Mouse (Mus musculus) lung, postnatal 0 days (tissue): ENCODE data around the gene Lyg2. TPM values are rescaled to one million over a fixed set of nuclear protein-coding genes. Genes with fewer than 3 reads are reported as not detected.

Experiments
- ATAC-seq: fragments of 200-750 bp; cut with Nextera tagmentation; 2 replicates; pipeline ENCODE4 v1.8.0; 2017; ENCODE audit warnings: moderate library complexity
- DNase-seq: peaks from one replicate; pipeline ENCODE4 v3.0.0-alpha.2; 2016; ENCODE audit warnings: low spot score
- H3K27ac ChIP-seq: fragments of 300-500 bp; sonication (generic); 2 replicates; pipeline ENCODE4 v1.5.1; 2014; ENCODE audit warnings: antibody characterized with exemption, mild to moderate bottlenecking, low read length, mixed read lengths
- H3K27me3 ChIP-seq: fragments of 300-500 bp; sonication (generic); replicated peaks from 2 replicates; pipeline ENCODE4 v1.6.1; 2014; ENCODE audit warnings: low read length, mixed read lengths; ENCODE audit not compliant: insufficient read depth
- H3K36me3 ChIP-seq: fragments of 300-500 bp; sonication (generic); 2 replicates; pipeline ENCODE4 v1.6.1; 2014; ENCODE audit warnings: low read length, mixed read lengths; ENCODE audit not compliant: insufficient read depth
- H3K4me1 ChIP-seq: fragments of 300-500 bp; sonication (generic); 2 replicates; pipeline ENCODE4 v1.6.1; 2014; ENCODE audit warnings: antibody characterized with exemption, low read depth, low read length, mixed read lengths; ENCODE audit not compliant: insufficient read depth
- H3K4me2 ChIP-seq: fragments of 300-500 bp; sonication (generic); replicated peaks from 2 replicates; pipeline ENCODE4 v1.6.1; 2014; ENCODE audit warnings: low read depth, mild to moderate bottlenecking, low read length, moderate library complexity, mixed read lengths
- H3K4me3 ChIP-seq: fragments of 300-500 bp; sonication (generic); 2 replicates; pipeline ENCODE4 v1.5.1; 2014; ENCODE audit warnings: low read depth, low read length
- H3K9ac ChIP-seq: fragments of 300-500 bp; sonication (generic); replicated peaks from 2 replicates; pipeline ENCODE4 v1.6.1; 2014; ENCODE audit warnings: low read depth, mild to moderate bottlenecking
- H3K9me3 ChIP-seq: fragments of 300-500 bp; sonication (generic); 2 replicates; pipeline ENCODE4 v1.6.1; 2016; ENCODE audit warnings: low read length, mixed read lengths
- CTCF ChIP-seq: IDR thresholded peaks from 2 replicates; pipeline ENCODE4 v1.5.1; 2016; ENCODE audit warnings: antibody characterized with exemption, mild to moderate bottlenecking
- EP300 ChIP-seq: IDR thresholded peaks from 2 replicates; pipeline ENCODE4 v1.6.1; 2016; ENCODE audit warnings: antibody characterized with exemption, mild to moderate bottlenecking, control low read depth
- WGBS: fragments of 180-500 bp; shearing (Covaris S2); extraction: QIAGEN DNeasy Blood & Tissue Kit; methylation state at CpG from one replicate; pipeline ENCODE4 v1.1.7; 2014; 5-methylcytosine and 5-hydroxymethylcytosine counted together
- polyA plus RNA-seq: library from polyadenylated mRNA; unstranded; fragments of >200 nt; fragmentation: Nextera tagmentation; extraction: Ambion mirVana; gene quantifications from 2 replicates; pipeline ENCODE4 v1.2.1, GENCODE M21; 2015

The Lyg2 gene
- polyA plus RNA-seq, 1 experiment from 2014 or later = not detected

DNA sequence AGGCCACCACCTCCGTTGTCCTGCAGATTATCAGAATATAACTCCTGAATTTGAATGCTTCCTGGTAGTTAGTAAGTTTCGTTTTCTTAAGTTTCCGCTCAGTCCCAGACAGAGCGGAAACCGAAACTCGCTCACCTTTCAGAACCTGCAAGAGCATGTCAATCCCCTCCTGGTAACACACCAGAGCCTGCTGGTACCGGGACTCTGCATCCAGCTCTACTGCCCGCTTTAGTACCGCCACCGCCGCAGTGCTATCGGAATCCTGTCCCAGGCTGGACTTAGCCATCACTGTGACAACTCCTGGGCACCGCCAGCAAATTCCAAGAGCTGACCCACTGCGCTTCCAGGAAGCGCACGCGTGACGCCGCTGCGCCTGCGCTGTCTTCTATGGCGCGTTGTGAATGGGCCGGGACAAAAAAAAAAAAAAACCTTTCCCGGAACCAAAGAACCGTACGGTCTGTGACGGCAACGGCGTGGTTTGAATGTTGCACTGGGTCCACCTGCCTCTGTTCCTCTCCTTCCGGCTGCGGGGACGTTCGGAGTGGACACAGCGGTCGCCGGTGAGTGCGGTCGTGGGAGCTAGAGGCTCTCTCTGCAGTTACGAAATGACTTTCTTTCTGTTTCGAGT, 26.2 kb downstream of the Lyg2 start, which contains the start of the genes Mitd1 and Mrpl30:
Gene Mitd1, minus strand, starts transcription at position 387 of the 628 bp plus-strand sequence.
Gene Mrpl30, plus strand, starts transcription at position 453 of the 628 bp plus-strand sequence.
- peak; percentile 96 for ATAC-seq
- under 1% methylated on average over 37 of the region's 41 CpGs for WGBS

GRCm38 (mm10) chr1:37889206-37889605, 27.1 kb downstream of the Lyg2 start:
- peak overlapping the region; percentile 89 for H3K27ac ChIP-seq
- 72% methylated on average over 7 of the region's 7 CpGs for WGBS

More for the DNA sequence above, 26.2 kb downstream of the Lyg2 start, which contains the start of the genes Mitd1 and Mrpl30:
- peak; percentile 38; the same call in 1 of the 2 replicates for TF ChIP-seq EP300
- TF ChIP-seq CTCF = no peak
- DNase-seq = peak; percentile 94
- no peaks in the 10 kb centered on the region for H3K36me3 ChIP-seq
- H3K27ac ChIP-seq = peak within 1 kb of the TSS; percentile 89
- no peaks in the 10 kb centered on the region for H3K9me3 ChIP-seq
- H3K9ac ChIP-seq = peak within 1 kb of the TSS; percentile 59
- peak within 1 kb of the TSS; percentile 77 for H3K4me3 ChIP-seq
- no peaks in the 10 kb centered on the region for H3K27me3 ChIP-seq
- H3K4me2 ChIP-seq = peak within 1 kb of the TSS; percentile 68
- no peaks in the 10 kb centered on the region; the same call in 1 of the 2 replicates for H3K4me1 ChIP-seq

GRCm38 (mm10) chr1:37884451-37884850, 31.8 kb downstream of the Lyg2 start:
- no peak for TF ChIP-seq EP300

More at GRCm38 (mm10) chr1:37889206-37889605, 27.1 kb downstream of the Lyg2 start:
- TF ChIP-seq EP300 (no peak), CTCF (no peak)
- no peak for ATAC-seq
- Histone ChIP-seq H3K36me3 (no peaks in the 10 kb centered on the region), H3K9me3 (no peaks in the 10 kb centered on the region), H3K27me3 (no peaks in the 10 kb centered on the region), H3K4me2 (peak overlapping the region; percentile 64), H3K9ac (peak overlapping the region; percentile 46), H3K4me1 (no peaks in the 10 kb centered on the region; the same call in 1 of the 2 replicates), H3K4me3 (peak overlapping the region; percentile 77)
- DNase-seq = no peak

GRCm38 (mm10) chr1:37883411-37883810, 32.9 kb downstream of the Lyg2 start:
- TF ChIP-seq EP300 (no peak), CTCF (no peak)
- no peak for DNase-seq
- Histone ChIP-seq H3K36me3 (peaks cover 28% of the 10 kb centered on the region), H3K27ac (no peak overlapping the region), H3K4me1 (no peaks in the 10 kb centered on the region), H3K9ac (no peak overlapping the region), H3K4me3 (no peak overlapping the region), H3K9me3 (no peaks in the 10 kb centered on the region), H3K27me3 (no peaks in the 10 kb centered on the region), H3K4me2 (no peak overlapping the region)
- 85% methylated on average over 4 of the region's 4 CpGs for WGBS
- no peak for ATAC-seq

More at GRCm38 (mm10) chr1:37884451-37884850, 31.8 kb downstream of the Lyg2 start:
- DNase-seq (peak; percentile 40), ATAC-seq (no peak)
- Histone ChIP-seq H3K36me3 (peaks cover 19% of the 10 kb centered on the region), H3K27ac (no peak overlapping the region), H3K4me2 (no peak overlapping the region), H3K4me1 (no peaks in the 10 kb centered on the region), H3K9ac (no peak overlapping the region), H3K4me3 (no peak overlapping the region), H3K9me3 (no peaks in the 10 kb centered on the region), H3K27me3 (no peaks in the 10 kb centered on the region)
- WGBS = 65% methylated on average over 4 of the region's 4 CpGs

GRCm38 (mm10) chr1:37877736-37878460, 38.4 kb downstream of the Lyg2 start:
- Histone ChIP-seq H3K36me3 (peaks cover 42% of the 10 kb centered on the region), H3K4me3 (no peak overlapping the region), H3K4me1 (no peaks in the 10 kb centered on the region; the same call in 1 of the 2 replicates), H3K9me3 (no peaks in the 10 kb centered on the region), H3K4me2 (no peak overlapping the region), H3K9ac (no peak overlapping the region), H3K27me3 (no peaks in the 10 kb centered on the region), H3K27ac (no peak overlapping the region)
- WGBS = 93% methylated on average over 13 of the region's 13 CpGs
- TF ChIP-seq EP300 (no peak), CTCF (no peak)
- DNase-seq = no peak
- ATAC-seq = no peak

GRCm38 (mm10) chr1:37873157-37873556, 43.1 kb downstream of the Lyg2 start:
- Histone ChIP-seq H3K9ac (no peak overlapping the region), H3K4me3 (no peak overlapping the region), H3K27ac (no peak overlapping the region), H3K27me3 (no peaks in the 10 kb centered on the region), H3K4me1 (peaks cover 3% of the 10 kb centered on the region; the same call in 1 of the 2 replicates), H3K36me3 (peaks cover 14% of the 10 kb centered on the region; the same call in 1 of the 2 replicates), H3K4me2 (no peak overlapping the region), H3K9me3 (no peaks in the 10 kb centered on the region)
- DNase-seq = no peak
- WGBS = 84% methylated on average over 4 of the region's 4 CpGs
- ATAC-seq = no peak
- TF ChIP-seq CTCF = no peak
- TF ChIP-seq EP300 = no peak
